Mouse (Mus musculus): ENCODE measurements around the gene Rab11a. TPM values are rescaled to one million over a fixed set of nuclear protein-coding genes. Genes with fewer than 3 reads are reported as not detected.
A peak's percentile ranks its signal among the peaks of the same experiment; 100 is the strongest.

Gene Rab11a
- polyA plus RNA-seq, 1 experiment from 2014 or later = 410 TPM

DNA sequence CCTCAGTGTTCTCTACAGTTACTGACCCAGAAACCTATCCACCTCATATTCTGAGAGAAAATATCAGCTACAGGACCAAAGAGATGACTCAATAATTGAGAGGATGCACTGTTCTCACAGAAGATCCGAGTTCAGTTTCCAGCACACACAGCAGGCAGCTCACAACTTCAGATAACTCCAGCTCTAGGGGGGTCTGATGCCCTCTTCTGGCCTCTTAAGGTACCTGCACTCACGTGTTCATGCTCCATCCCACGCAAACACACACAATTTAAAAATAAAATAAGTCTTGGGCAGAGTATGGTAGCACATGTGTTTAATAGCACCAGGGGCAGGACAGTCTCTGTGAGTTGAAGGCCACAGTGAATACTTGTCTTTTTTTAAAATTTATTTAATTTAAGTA lies 28.6 kb upstream of the Rab11a start:
- H3K36me3 ChIP-seq (ENCODE audit: control insufficient read depth, insufficient read depth, low read length) = no peaks in the 10 kb centered on the region
- 89% methylated on average over 3 of the region's 3 CpGs for WGBS
- no peaks in the 10 kb centered on the region for H3K27me3 ChIP-seq (replicated peaks; ENCODE audit: control insufficient read depth, insufficient read depth, low read length)
- H3K4me3 ChIP-seq (ENCODE audit: low read depth, low read length) = no peak overlapping the region
- H3K4me2 ChIP-seq (ENCODE audit: low read length) = no peak overlapping the region
- H3K27ac ChIP-seq (ENCODE audit: low read depth, low read length) = no peak overlapping the region
- H3K9me3 ChIP-seq (replicated peaks; ENCODE audit: control insufficient read depth, low read length) = no peaks in the 10 kb centered on the region
- ATAC-seq (no peak), DNase-seq (ENCODE audit: low spot score) (no peak)
- no peak overlapping the region for H3K9ac ChIP-seq (ENCODE audit: low read length)
- no peaks in the 10 kb centered on the region for H3K4me1 ChIP-seq (ENCODE audit: control insufficient read depth, insufficient read depth, low read length)

- Histone ChIP-seq H3K4me3 (ENCODE audit: low read depth, low read length) (no peak overlapping the region), H3K4me2 (ENCODE audit: low read length) (no peak overlapping the region), H3K4me1 (ENCODE audit: control insufficient read depth, insufficient read depth, low read length) (no peaks in the 10 kb centered on the region), H3K27me3 (replicated peaks; ENCODE audit: control insufficient read depth, insufficient read depth, low read length) (no peaks in the 10 kb centered on the region), H3K9me3 (replicated peaks; ENCODE audit: control insufficient read depth, low read length) (no peaks in the 10 kb centered on the region), H3K27ac (ENCODE audit: low read depth, low read length) (no peak overlapping the region), H3K9ac (ENCODE audit: low read length) (no peak overlapping the region), H3K36me3 (ENCODE audit: control insufficient read depth, insufficient read depth, low read length) (no peaks in the 10 kb centered on the region)
- 88% methylated on average over 2 of the region's 2 CpGs for WGBS
- no peak for ATAC-seq
- no peak for DNase-seq (ENCODE audit: low spot score)
These were observed 27.3 kb upstream of the Rab11a start for GRCm38 (mm10) chr9:64764824-64765223.

DNA sequence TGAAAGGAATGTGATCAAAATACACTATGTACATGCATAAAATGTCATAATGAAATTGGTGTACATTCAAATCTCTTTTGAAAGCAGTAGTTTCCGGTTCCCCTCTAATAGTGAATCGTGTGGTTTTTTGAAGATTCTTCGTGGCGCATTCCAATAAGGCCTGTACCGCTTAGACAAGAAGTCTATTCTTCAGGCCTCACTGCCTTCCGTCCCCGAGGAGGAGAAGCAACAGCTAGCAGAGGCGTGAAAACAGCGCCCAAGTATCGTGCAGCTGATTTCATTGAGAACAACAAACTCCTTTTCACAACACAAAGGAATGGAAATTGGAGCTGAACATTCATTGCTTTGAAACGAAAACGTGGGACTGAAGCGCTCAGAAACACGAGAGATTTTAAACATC lies 20.5 kb upstream of the Rab11a start:
- Histone ChIP-seq H3K4me2 (ENCODE audit: low read length) (no peak overlapping the region), H3K27ac (ENCODE audit: low read depth, low read length) (no peak overlapping the region), H3K27me3 (replicated peaks; ENCODE audit: control insufficient read depth, insufficient read depth, low read length) (no peaks in the 10 kb centered on the region), H3K9ac (ENCODE audit: low read length) (no peak overlapping the region), H3K36me3 (ENCODE audit: control insufficient read depth, insufficient read depth, low read length) (no peaks in the 10 kb centered on the region), H3K9me3 (replicated peaks; ENCODE audit: control insufficient read depth, low read length) (no peaks in the 10 kb centered on the region), H3K4me1 (ENCODE audit: control insufficient read depth, insufficient read depth, low read length) (no peaks in the 10 kb centered on the region), H3K4me3 (ENCODE audit: low read depth, low read length) (no peak overlapping the region)
- ATAC-seq = no peak
- WGBS = 56% methylated on average over 14 of the region's 14 CpGs
- DNase-seq (ENCODE audit: low spot score) = peak; percentile 29

- H3K4me3 ChIP-seq (ENCODE audit: low read depth, low read length) = no peak overlapping the region
- WGBS = 89% methylated on average over 5 of the region's 5 CpGs
- DNase-seq (ENCODE audit: low spot score) (no peak), ATAC-seq (no peak)
- no peaks in the 10 kb centered on the region for H3K9me3 ChIP-seq (replicated peaks; ENCODE audit: control insufficient read depth, low read length)
- no peak overlapping the region for H3K4me2 ChIP-seq (ENCODE audit: low read length)
- no peak overlapping the region for H3K27ac ChIP-seq (ENCODE audit: low read depth, low read length)
- no peaks in the 10 kb centered on the region for H3K36me3 ChIP-seq (ENCODE audit: control insufficient read depth, insufficient read depth, low read length)
- H3K4me1 ChIP-seq (ENCODE audit: control insufficient read depth, insufficient read depth, low read length) = no peaks in the 10 kb centered on the region
- H3K27me3 ChIP-seq (replicated peaks; ENCODE audit: control insufficient read depth, insufficient read depth, low read length) = no peaks in the 10 kb centered on the region
- H3K9ac ChIP-seq (ENCODE audit: low read length) = no peak overlapping the region
These were observed 15.0 kb upstream of the Rab11a start for GRCm38 (mm10) chr9:64752575-64752974.

DNA sequence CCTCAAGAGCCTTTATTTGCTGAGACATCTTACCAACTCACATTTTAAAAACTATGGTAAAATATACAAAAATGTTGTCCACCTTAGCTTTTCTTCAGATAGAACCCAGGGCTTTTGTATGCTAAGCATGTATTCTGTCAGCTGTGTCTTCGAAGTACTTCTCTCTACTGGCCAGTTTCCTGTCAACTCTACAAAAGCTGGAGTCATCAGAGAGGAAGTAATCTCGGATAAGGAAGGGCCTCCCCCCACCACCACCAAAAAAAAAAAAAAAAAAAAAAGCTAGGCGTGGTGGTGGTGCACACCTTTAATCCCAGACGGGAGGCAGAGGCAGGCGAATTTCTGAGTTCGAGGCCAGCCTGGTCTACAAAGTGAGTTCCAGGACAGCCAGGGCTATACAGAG lies 11.8 kb upstream of the Rab11a start:
- Histone ChIP-seq H3K9ac (ENCODE audit: low read length) (no peak overlapping the region), H3K36me3 (ENCODE audit: control insufficient read depth, insufficient read depth, low read length) (no peaks in the 10 kb centered on the region), H3K27me3 (replicated peaks; ENCODE audit: control insufficient read depth, insufficient read depth, low read length) (no peaks in the 10 kb centered on the region), H3K27ac (ENCODE audit: low read depth, low read length) (no peak overlapping the region), H3K4me1 (ENCODE audit: control insufficient read depth, insufficient read depth, low read length) (no peaks in the 10 kb centered on the region), H3K4me2 (ENCODE audit: low read length) (no peak overlapping the region), H3K4me3 (ENCODE audit: low read depth, low read length) (no peak overlapping the region), H3K9me3 (replicated peaks; ENCODE audit: control insufficient read depth, low read length) (no peaks in the 10 kb centered on the region)
- no peak for DNase-seq (ENCODE audit: low spot score)
- WGBS = 81% methylated on average over 6 of the region's 6 CpGs
- ATAC-seq = no peak

DNA sequence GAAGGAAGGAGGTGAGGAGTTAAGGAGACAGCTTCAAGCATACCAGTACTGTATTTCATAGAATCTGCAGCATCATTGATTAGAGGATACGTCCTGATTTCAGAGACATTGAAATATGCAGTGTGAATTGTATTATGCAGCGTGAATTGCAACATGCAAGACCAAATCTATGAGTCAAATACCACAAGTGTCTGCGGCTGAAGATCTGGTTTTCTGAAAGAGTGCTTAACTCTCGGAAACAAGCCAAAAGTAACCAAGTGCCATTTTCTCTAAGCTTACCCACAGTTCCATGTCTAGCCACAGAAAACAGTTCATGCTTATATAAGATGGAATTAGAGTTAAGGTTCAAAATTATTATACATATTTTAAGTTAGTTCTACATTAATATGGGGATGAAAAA lies 10.2 kb upstream of the Rab11a start:
- ATAC-seq = no peak
- Histone ChIP-seq H3K27me3 (replicated peaks; ENCODE audit: control insufficient read depth, insufficient read depth, low read length) (no peaks in the 10 kb centered on the region), H3K9ac (ENCODE audit: low read length) (no peak overlapping the region), H3K4me3 (ENCODE audit: low read depth, low read length) (no peak overlapping the region), H3K4me1 (ENCODE audit: control insufficient read depth, insufficient read depth, low read length) (no peaks in the 10 kb centered on the region), H3K36me3 (ENCODE audit: control insufficient read depth, insufficient read depth, low read length) (no peaks in the 10 kb centered on the region), H3K27ac (ENCODE audit: low read depth, low read length) (no peak overlapping the region), H3K4me2 (ENCODE audit: low read length) (no peak overlapping the region), H3K9me3 (replicated peaks; ENCODE audit: control insufficient read depth, low read length) (no peaks in the 10 kb centered on the region)
- no peak for DNase-seq (ENCODE audit: low spot score)
- 76% methylated on average over 4 of the region's 4 CpGs for WGBS

DNA sequence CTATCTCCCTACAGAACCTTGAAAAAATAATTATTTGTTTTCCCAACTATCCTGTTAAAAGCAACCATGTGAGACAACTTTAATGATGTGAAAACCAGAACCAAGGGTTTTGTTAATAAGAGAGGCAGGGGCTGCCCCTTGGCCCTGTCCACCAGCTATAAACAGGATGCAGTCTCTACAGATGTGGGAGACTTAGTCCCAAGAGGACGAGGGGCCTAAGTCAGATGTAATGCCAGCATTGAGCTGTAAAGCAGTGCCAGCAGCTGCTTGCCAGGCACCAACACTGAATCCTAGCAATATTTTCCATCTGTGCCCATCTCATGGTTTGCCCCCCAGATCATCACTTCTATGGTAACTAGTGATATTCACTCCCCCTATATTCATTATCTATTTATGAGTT lies 4.9 kb upstream of the Rab11a start:
- Histone ChIP-seq H3K27ac (ENCODE audit: low read depth, low read length) (no peak overlapping the region), H3K27me3 (replicated peaks; ENCODE audit: control insufficient read depth, insufficient read depth, low read length) (no peaks in the 10 kb centered on the region), H3K4me1 (ENCODE audit: control insufficient read depth, insufficient read depth, low read length) (no peaks in the 10 kb centered on the region), H3K9ac (ENCODE audit: low read length) (no peak overlapping the region), H3K4me3 (ENCODE audit: low read depth, low read length) (no peak overlapping the region), H3K36me3 (ENCODE audit: control insufficient read depth, insufficient read depth, low read length) (no peaks in the 10 kb centered on the region), H3K4me2 (ENCODE audit: low read length) (no peak overlapping the region), H3K9me3 (replicated peaks; ENCODE audit: control insufficient read depth, low read length) (no peaks in the 10 kb centered on the region)
- DNase-seq (ENCODE audit: low spot score) (no peak), ATAC-seq (no peak)
- WGBS = 56% methylated on average over 1 of the region's 1 CpGs

GRCm38 (mm10) chr9:64739001-64739400 lies 1.4 kb upstream of the Rab11a start:
- Histone ChIP-seq H3K9me3 (replicated peaks; ENCODE audit: control insufficient read depth, low read length) (no peaks in the 10 kb centered on the region), H3K4me3 (ENCODE audit: low read depth, low read length) (no peak overlapping the region), H3K4me2 (ENCODE audit: low read length) (no peak overlapping the region), H3K4me1 (ENCODE audit: control insufficient read depth, insufficient read depth, low read length) (peaks cover 4% of the 10 kb centered on the region; the same call in 1 of the 2 replicates), H3K36me3 (ENCODE audit: control insufficient read depth, insufficient read depth, low read length) (no peaks in the 10 kb centered on the region), H3K27me3 (replicated peaks; ENCODE audit: control insufficient read depth, insufficient read depth, low read length) (no peaks in the 10 kb centered on the region), H3K27ac (ENCODE audit: low read depth, low read length) (no peak overlapping the region), H3K9ac (ENCODE audit: low read length) (no peak overlapping the region)
- WGBS = 91% methylated on average over 2 of the region's 2 CpGs
- ATAC-seq = no peak
- DNase-seq (ENCODE audit: low spot score) = no peak

GRCm38 (mm10) chr9:64736639-64737405 lies 736 bp downstream of the Rab11a start:
- H3K9me3 ChIP-seq (replicated peaks; ENCODE audit: control insufficient read depth, low read length) = no peaks in the 10 kb centered on the region
- H3K4me1 ChIP-seq (ENCODE audit: control insufficient read depth, insufficient read depth, low read length) = peaks cover 4% of the 10 kb centered on the region; the same call in 1 of the 2 replicates
- H3K4me3 ChIP-seq (ENCODE audit: low read depth, low read length) = peak overlapping the region; percentile 97
- DNase-seq (ENCODE audit: low spot score) (peak; percentile 78), ATAC-seq (peak; percentile 79)
- under 1% methylated on average over 31 of the region's 35 CpGs for WGBS
- no peaks in the 10 kb centered on the region for H3K27me3 ChIP-seq (replicated peaks; ENCODE audit: control insufficient read depth, insufficient read depth, low read length)
- H3K27ac ChIP-seq (ENCODE audit: low read depth, low read length) = peak overlapping the region; percentile 94
- peak overlapping the region; percentile 88 for H3K9ac ChIP-seq (ENCODE audit: low read length)
- peak overlapping the region; percentile 54 for H3K4me2 ChIP-seq (ENCODE audit: low read length)
- no peaks in the 10 kb centered on the region for H3K36me3 ChIP-seq (ENCODE audit: control insufficient read depth, insufficient read depth, low read length)
